Mouse (Mus musculus) megakaryocyte, embryonic 14.5 days (primary cell): ENCODE data around the gene Tmem273. TPM values are rescaled to one million over a fixed set of nuclear protein-coding genes. Genes with fewer than 3 reads are reported as not detected.

Source experiments
- H3K27me3 ChIP-seq: replicated peaks from 2 replicates; pipeline ENCODE3; 2012; ENCODE audit warnings: inconsistent platforms
- H3K36me3 ChIP-seq: replicated peaks from 2 replicates; pipeline ENCODE3; 2012; ENCODE audit warnings: low read length, inconsistent platforms, mixed read lengths
- H3K4me1 ChIP-seq: 2 replicates; pipeline ENCODE4 v1.6.1; 2012; ENCODE audit warnings: inconsistent platforms
- H3K4me3 ChIP-seq: replicated peaks from 2 replicates; pipeline ENCODE3; 2012; ENCODE audit warnings: moderate library complexity, mild to moderate bottlenecking, inconsistent platforms
- H3K9me3 ChIP-seq: 2 replicates; pipeline ENCODE4 v1.6.1; 2012; ENCODE audit warnings: inconsistent platforms
- FLI1 ChIP-seq: IDR thresholded peaks from 2 replicates; pipeline ENCODE4 v1.6.1; 2012; ENCODE audit warnings: low read length, inconsistent platforms, mixed read lengths
- GATA1 ChIP-seq: IDR thresholded peaks from 3 replicates; pipeline ENCODE4 v1.6.1; 2012; ENCODE audit warnings: mixed read lengths, low read length, inconsistent platforms, borderline replicate concordance
- polyA plus RNA-seq: library from polyadenylated mRNA; stranded (reverse); fragments of >175 nt; gene quantifications from 2 replicates; pipeline ENCODE4 v1.2.3, GENCODE M21; 2012; ENCODE audit warnings: low replicate concordance; ENCODE audit not compliant: insufficient read depth

The Tmem273 gene
- polyA plus RNA-seq, 1 experiment: 1.7 TPM

- peaks cover 17% of the 10 kb centered on the region for H3K4me1 ChIP-seq
- peaks cover 59% of the 10 kb centered on the region for H3K27me3 ChIP-seq
- no peaks in the 10 kb centered on the region for H3K36me3 ChIP-seq
- peaks cover 4% of the 10 kb centered on the region for H3K9me3 ChIP-seq
- TF ChIP-seq FLI1: no peak
- H3K4me3 ChIP-seq: no peak overlapping the region
Observed at GRCm38 (mm10) chr14:32824267-32825150, 38.7 kb downstream of the Tmem273 start.

- Histone ChIP-seq H3K4me1 (peaks cover 17% of the 10 kb centered on the region), H3K27me3 (peaks cover 55% of the 10 kb centered on the region), H3K4me3 (no peak overlapping the region), H3K36me3 (no peaks in the 10 kb centered on the region), H3K9me3 (peaks cover 12% of the 10 kb centered on the region)
- TF ChIP-seq GATA1: no peak
- TF ChIP-seq FLI1: no peak
Observed at GRCm38 (mm10) chr14:32825426-32826032, 39.8 kb downstream of the Tmem273 start.

GRCm38 (mm10) chr14:32827165-32827564, 41.4 kb downstream of the Tmem273 start:
- H3K9me3 ChIP-seq: peaks cover 12% of the 10 kb centered on the region
- H3K4me1 ChIP-seq: peaks cover 17% of the 10 kb centered on the region
- peaks cover 46% of the 10 kb centered on the region for H3K27me3 ChIP-seq
- no peak overlapping the region for H3K4me3 ChIP-seq
- no peaks in the 10 kb centered on the region for H3K36me3 ChIP-seq
- TF ChIP-seq FLI1 (no peak), GATA1 (no peak)

GRCm38 (mm10) chr14:32827994-32828650, 42.4 kb downstream of the Tmem273 start:
- Histone ChIP-seq H3K36me3 (no peaks in the 10 kb centered on the region), H3K9me3 (peaks cover 12% of the 10 kb centered on the region), H3K4me1 (peaks cover 17% of the 10 kb centered on the region), H3K4me3 (no peak overlapping the region), H3K27me3 (peaks cover 53% of the 10 kb centered on the region)
- TF ChIP-seq GATA1: no peak

GRCm38 (mm10) chr14:32833847-32834246, 48.1 kb downstream of the Tmem273 start, which contains the start of gene Fam170b:
Gene Fam170b (plus strand): TSS chr14:32833962.
- TF ChIP-seq FLI1: no peak
- no peak for TF ChIP-seq GATA1
- Histone ChIP-seq H3K36me3 (no peaks in the 10 kb centered on the region), H3K27me3 (peaks cover 51% of the 10 kb centered on the region), H3K9me3 (0 out of 2 replicates have a peak, but pooled peaks cover 8% of the 10 kb centered on the region), H3K4me3 (no peak within 1 kb of the TSS), H3K4me1 (no peaks in the 10 kb centered on the region)

- H3K36me3 ChIP-seq: no peaks in the 10 kb centered on the region
- H3K9me3 ChIP-seq: 0 out of 2 replicates have a peak, but pooled peaks cover 2% of the 10 kb centered on the region
- H3K4me1 ChIP-seq: no peaks in the 10 kb centered on the region
- no peak overlapping the region for H3K4me3 ChIP-seq
- peaks cover 56% of the 10 kb centered on the region for H3K27me3 ChIP-seq
- TF ChIP-seq GATA1: no peak
- no peak for TF ChIP-seq FLI1
Observed at GRCm38 (mm10) chr14:32835181-32835580, 49.4 kb downstream of the Tmem273 start.

- Histone ChIP-seq H3K27me3 (peaks cover 56% of the 10 kb centered on the region), H3K9me3 (no peaks in the 10 kb centered on the region), H3K4me1 (no peaks in the 10 kb centered on the region), H3K36me3 (no peaks in the 10 kb centered on the region), H3K4me3 (no peak overlapping the region)
- no peak for TF ChIP-seq FLI1
- no peak for TF ChIP-seq GATA1
Observed at GRCm38 (mm10) chr14:32835596-32835995, 49.8 kb downstream of the Tmem273 start.

- H3K36me3 ChIP-seq: no peaks in the 10 kb centered on the region
- no peak for TF ChIP-seq GATA1
- no peak for TF ChIP-seq FLI1
- H3K9me3 ChIP-seq: no peaks in the 10 kb centered on the region
- no peaks in the 10 kb centered on the region for H3K4me1 ChIP-seq
- H3K27me3 ChIP-seq: peaks cover 54% of the 10 kb centered on the region
- H3K4me3 ChIP-seq: no peak overlapping the region
Observed at GRCm38 (mm10) chr14:32836191-32836590, 50.4 kb downstream of the Tmem273 start.

- Histone ChIP-seq H3K4me1 (no peaks in the 10 kb centered on the region), H3K27me3 (peaks cover 23% of the 10 kb centered on the region), H3K36me3 (no peaks in the 10 kb centered on the region), H3K9me3 (no peaks in the 10 kb centered on the region), H3K4me3 (no peak overlapping the region)
- no peak for TF ChIP-seq GATA1
- TF ChIP-seq FLI1: no peak
Observed at GRCm38 (mm10) chr14:32842052-32842451, 56.3 kb downstream of the Tmem273 start.
